Mouse (Mus musculus): ENCODE data around the gene Nr1h5. TPM values are rescaled to one million over a fixed set of nuclear protein-coding genes. Genes with fewer than 3 reads are reported as not detected.

The Nr1h5 gene
- 0.16 and 5.2 TPM in 2 replicates for polyA plus RNA-seq (2016; fragmentation: Nextera tagmentation; extraction: Ambion mirVana)

GRCm38 (mm10) chr3:102964033-102964432, at the start of gene Nr1h5:
Gene Nr1h5, minus strand, starts transcription at chr3:102964133.
- 13% methylated on average over 3 of the region's 3 CpGs for WGBS
- Histone ChIP-seq H3K4me1 (peaks cover 10% of the 10 kb centered on the region; the same call in 1 of the 2 replicates), H3K4me3 (no peak within 1 kb of the TSS), H3K27ac (no peak within 1 kb of the TSS), H3K27me3 (ENCODE audit: insufficient read depth, poor library complexity, severe bottlenecking) (no peaks in the 10 kb centered on the region), H3K9me3 (no peaks in the 10 kb centered on the region), H3K36me3 (no peaks in the 10 kb centered on the region)
- no peak for DNase-seq (ENCODE audit: low spot score)

DNA sequence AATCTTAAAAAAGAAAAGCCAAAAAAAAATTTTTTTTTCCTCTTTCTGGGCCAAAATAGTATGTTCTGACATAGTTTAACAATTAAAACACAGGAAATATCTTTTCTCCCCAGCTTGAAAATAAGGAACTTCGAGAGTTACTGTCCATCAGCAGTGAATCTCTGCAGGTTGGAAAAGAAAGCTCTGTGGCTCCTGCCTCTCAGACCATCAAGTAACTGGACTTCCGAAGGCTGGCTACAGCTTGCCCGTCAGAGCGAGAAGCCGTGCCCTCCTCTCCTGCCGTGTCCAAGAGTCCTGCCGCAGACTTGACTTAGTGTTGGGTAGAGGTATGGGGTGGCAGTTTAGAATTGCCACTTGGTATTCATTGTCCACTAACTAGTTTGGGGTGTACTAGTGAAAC, 37.7 kb upstream of the Nr1h5 start:
- DNase-seq (ENCODE audit: low spot score) = peak; percentile 61

GRCm38 (mm10) chr3:102997591-102997990, 33.7 kb upstream of the Nr1h5 start:
- no peaks in the 10 kb centered on the region for H3K9me3 ChIP-seq
- no peaks in the 10 kb centered on the region for H3K27me3 ChIP-seq (ENCODE audit: insufficient read depth, poor library complexity, severe bottlenecking)
- 89% methylated on average over 3 of the region's 3 CpGs for WGBS
- H3K4me3 ChIP-seq = no peak overlapping the region
- H3K4me1 ChIP-seq = peaks cover 8% of the 10 kb centered on the region
- H3K27ac ChIP-seq = no peak overlapping the region
- DNase-seq (ENCODE audit: low spot score) = no peak
- peaks cover 44% of the 10 kb centered on the region for H3K36me3 ChIP-seq

More for the DNA sequence above, 37.7 kb upstream of the Nr1h5 start:
- Histone ChIP-seq H3K4me1 (peaks cover 5% of the 10 kb centered on the region), H3K27ac (no peak overlapping the region), H3K9me3 (no peaks in the 10 kb centered on the region), H3K27me3 (ENCODE audit: insufficient read depth, poor library complexity, severe bottlenecking) (no peaks in the 10 kb centered on the region), H3K36me3 (peaks cover 65% of the 10 kb centered on the region), H3K4me3 (no peak overlapping the region)
- WGBS = 94% methylated on average over 7 of the region's 7 CpGs

DNA sequence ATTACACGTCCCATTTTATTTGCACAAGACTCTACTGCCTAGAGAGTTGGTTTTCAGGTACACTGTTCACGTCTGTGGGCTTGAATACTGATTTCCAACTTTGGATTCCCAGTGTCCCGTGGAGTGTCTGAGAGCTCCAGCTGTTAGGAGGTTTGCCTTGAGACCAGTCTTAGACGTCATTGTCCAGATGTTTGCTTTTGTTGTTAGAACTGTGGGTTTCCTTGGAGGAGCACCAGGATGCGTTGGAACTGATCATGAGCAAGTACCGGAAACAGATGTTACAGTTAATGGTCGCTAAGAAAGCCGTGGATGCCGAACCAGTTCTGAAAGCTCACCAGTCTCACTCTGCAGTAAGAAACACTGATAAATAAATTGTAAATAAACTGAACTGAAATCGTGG, 33.1 kb upstream of the Nr1h5 start:
- Histone ChIP-seq H3K4me1 (peaks cover 8% of the 10 kb centered on the region), H3K4me3 (no peak overlapping the region), H3K9me3 (no peaks in the 10 kb centered on the region), H3K27me3 (ENCODE audit: insufficient read depth, poor library complexity, severe bottlenecking) (no peaks in the 10 kb centered on the region), H3K27ac (no peak overlapping the region), H3K36me3 (peaks cover 38% of the 10 kb centered on the region)
- DNase-seq (ENCODE audit: low spot score) = no peak
- 78% methylated on average over 10 of the region's 10 CpGs for WGBS

GRCm38 (mm10) chr3:102995605-102996321, 31.8 kb upstream of the Nr1h5 start, which contains the start of gene Sike1:
Gene Sike1, plus strand, starts transcription at chr3:102995708.
- Histone ChIP-seq H3K27ac (peak within 1 kb of the TSS; percentile 98), H3K4me3 (peak within 1 kb of the TSS; percentile 80), H3K9me3 (no peaks in the 10 kb centered on the region), H3K36me3 (peaks cover 28% of the 10 kb centered on the region), H3K4me1 (peaks cover 8% of the 10 kb centered on the region), H3K27me3 (ENCODE audit: insufficient read depth, poor library complexity, severe bottlenecking) (no peaks in the 10 kb centered on the region)
- peak; percentile 97 for DNase-seq (ENCODE audit: low spot score)
- under 1% methylated on average over 60 of the region's 60 CpGs for WGBS

- 51% methylated on average over 7 of the region's 7 CpGs for WGBS
- no peaks in the 10 kb centered on the region for H3K27me3 ChIP-seq (ENCODE audit: insufficient read depth, poor library complexity, severe bottlenecking)
- H3K9me3 ChIP-seq = no peaks in the 10 kb centered on the region
- no peak for DNase-seq (ENCODE audit: low spot score)
- H3K4me3 ChIP-seq = peak overlapping the region; percentile 80
- peaks cover 8% of the 10 kb centered on the region for H3K4me1 ChIP-seq
- H3K36me3 ChIP-seq = peaks cover 23% of the 10 kb centered on the region
- H3K27ac ChIP-seq = peak overlapping the region; percentile 98
These were observed 31.3 kb upstream of the Nr1h5 start for GRCm38 (mm10) chr3:102995233-102995604.

DNA sequence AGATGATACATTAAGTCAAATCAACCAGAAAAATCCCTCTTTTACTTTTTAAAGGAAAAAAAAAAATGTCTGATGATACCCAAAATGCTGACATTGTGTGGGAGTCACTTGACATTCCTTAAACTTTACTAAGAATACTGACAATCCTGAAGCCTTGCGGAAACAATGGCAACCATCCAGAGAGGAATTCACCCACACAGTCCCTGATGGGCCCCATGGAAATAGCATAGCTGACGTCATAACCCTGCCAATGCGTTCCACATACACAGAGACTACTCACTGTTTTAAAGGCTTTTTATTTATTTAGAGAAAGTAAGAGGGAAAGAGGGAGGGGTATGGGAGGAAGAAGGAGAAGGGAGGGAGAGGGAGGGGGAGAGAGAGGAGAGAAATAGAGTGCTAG, 29.0 kb upstream of the Nr1h5 start:
- 50% methylated on average over 3 of the region's 3 CpGs for WGBS
- peak; percentile 72 for DNase-seq (ENCODE audit: low spot score)
- H3K4me3 ChIP-seq = no peak overlapping the region

GRCm38 (mm10) chr3:102991041-102991440, 27.1 kb upstream of the Nr1h5 start:
- Histone ChIP-seq H3K4me3 (no peak overlapping the region), H3K4me1 (peaks cover 3% of the 10 kb centered on the region; the same call in 1 of the 2 replicates), H3K27ac (no peak overlapping the region), H3K9me3 (no peaks in the 10 kb centered on the region), H3K27me3 (ENCODE audit: insufficient read depth, poor library complexity, severe bottlenecking) (no peaks in the 10 kb centered on the region), H3K36me3 (no peaks in the 10 kb centered on the region)
- 63% methylated on average over 8 of the region's 8 CpGs for WGBS
- no peak for DNase-seq (ENCODE audit: low spot score)

More for the DNA sequence above, 29.0 kb upstream of the Nr1h5 start:
- no peaks in the 10 kb centered on the region for H3K9me3 ChIP-seq
- H3K36me3 ChIP-seq = 0 out of 2 replicates have a peak, but pooled peaks cover under 1% of the 10 kb centered on the region
- H3K27ac ChIP-seq = no peak overlapping the region
- H3K27me3 ChIP-seq (ENCODE audit: insufficient read depth, poor library complexity, severe bottlenecking) = no peaks in the 10 kb centered on the region
- peaks cover 8% of the 10 kb centered on the region for H3K4me1 ChIP-seq

DNA sequence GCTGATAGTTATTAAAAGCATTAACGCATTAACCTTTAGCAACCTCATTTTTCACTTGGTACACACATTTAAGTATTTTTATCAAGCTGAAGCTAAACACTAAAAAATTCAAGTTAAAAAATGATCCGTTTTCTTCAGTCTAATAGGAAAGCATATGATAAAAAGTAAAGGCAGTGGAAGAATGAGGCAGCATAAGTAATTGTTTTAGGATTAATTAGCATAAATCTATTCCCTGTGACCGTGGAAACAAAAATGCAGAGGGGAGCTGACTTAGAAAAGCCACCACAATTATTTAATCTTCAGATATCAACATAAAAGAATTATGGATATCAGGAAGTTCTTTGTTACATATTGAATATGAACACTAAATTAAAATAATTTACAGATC, 16.4 kb upstream of the Nr1h5 start:
- Histone ChIP-seq H3K27ac (no peak overlapping the region), H3K4me3 (no peak overlapping the region), H3K27me3 (ENCODE audit: insufficient read depth, poor library complexity, severe bottlenecking) (no peaks in the 10 kb centered on the region), H3K36me3 (no peaks in the 10 kb centered on the region), H3K9me3 (no peaks in the 10 kb centered on the region), H3K4me1 (peaks cover 6% of the 10 kb centered on the region; the same call in 1 of the 2 replicates)
- WGBS = 66% methylated on average over 3 of the region's 3 CpGs
- DNase-seq (ENCODE audit: low spot score) = no peak

GRCm38 (mm10) chr3:102979550-102980348, 15.8 kb upstream of the Nr1h5 start:
- DNase-seq (ENCODE audit: low spot score) = no peak
- no peaks in the 10 kb centered on the region for H3K9me3 ChIP-seq

DNA sequence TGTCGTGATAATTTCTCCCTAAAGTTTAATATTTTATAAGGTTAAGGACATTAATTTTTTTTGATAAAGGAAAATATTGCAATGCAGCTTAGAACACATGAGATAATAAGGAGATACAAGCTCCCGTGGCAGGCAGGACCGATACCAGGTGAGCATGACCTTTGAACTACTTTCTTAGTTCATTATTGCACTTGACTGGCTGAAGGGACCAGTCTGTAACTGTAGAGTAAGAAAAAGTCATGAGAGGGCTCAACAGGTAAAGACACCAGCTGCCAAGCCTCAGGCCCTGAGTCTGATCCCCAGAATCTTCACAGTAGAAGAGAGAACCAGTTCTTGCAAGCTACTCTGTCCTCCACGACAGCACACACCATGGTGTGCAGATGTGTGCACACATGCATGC, 13.0 kb upstream of the Nr1h5 start:
- Histone ChIP-seq H3K9me3 (no peaks in the 10 kb centered on the region), H3K36me3 (no peaks in the 10 kb centered on the region), H3K27ac (no peak overlapping the region), H3K27me3 (ENCODE audit: insufficient read depth, poor library complexity, severe bottlenecking) (no peaks in the 10 kb centered on the region), H3K4me3 (no peak overlapping the region), H3K4me1 (peaks cover 6% of the 10 kb centered on the region; the same call in 1 of the 2 replicates)
- WGBS = 84% methylated on average over 4 of the region's 4 CpGs
- no peak for DNase-seq (ENCODE audit: low spot score)

More at GRCm38 (mm10) chr3:102979550-102980348, 15.8 kb upstream of the Nr1h5 start:
- Histone ChIP-seq H3K4me1 (peaks cover 6% of the 10 kb centered on the region; the same call in 1 of the 2 replicates), H3K27me3 (ENCODE audit: insufficient read depth, poor library complexity, severe bottlenecking) (no peaks in the 10 kb centered on the region), H3K36me3 (no peaks in the 10 kb centered on the region), H3K27ac (no peak overlapping the region), H3K4me3 (0 out of 2 replicates have a peak overlapping the region, but pooled peaks have one; percentile 12)
- 42% methylated on average over 10 of the region's 10 CpGs for WGBS

DNA sequence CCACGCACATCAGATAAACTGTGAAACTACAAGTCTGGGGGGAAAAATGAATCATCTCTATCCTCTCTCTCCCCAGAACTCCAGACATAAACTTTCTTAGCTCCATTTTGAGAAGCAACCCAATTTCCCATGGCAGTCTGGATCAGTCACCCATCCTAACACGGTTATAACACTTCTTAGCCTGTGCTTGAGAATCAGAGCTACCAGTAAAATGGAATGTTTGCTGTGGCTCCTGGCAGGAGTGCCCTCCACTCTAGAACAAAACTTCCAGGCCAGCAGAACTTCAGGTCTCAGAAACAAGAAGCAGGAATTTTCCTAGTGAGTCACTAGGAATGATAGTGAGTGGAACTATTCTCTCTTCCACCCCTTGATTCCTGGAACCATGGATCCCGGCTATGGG, 6.6 kb upstream of the Nr1h5 start:
- Histone ChIP-seq H3K36me3 (no peaks in the 10 kb centered on the region), H3K9me3 (no peaks in the 10 kb centered on the region), H3K4me1 (peaks cover 3% of the 10 kb centered on the region; the same call in 1 of the 2 replicates), H3K4me3 (no peak overlapping the region), H3K27ac (no peak overlapping the region), H3K27me3 (ENCODE audit: insufficient read depth, poor library complexity, severe bottlenecking) (no peaks in the 10 kb centered on the region)
- no peak for DNase-seq (ENCODE audit: low spot score)
- 83% methylated on average over 3 of the region's 3 CpGs for WGBS

DNA sequence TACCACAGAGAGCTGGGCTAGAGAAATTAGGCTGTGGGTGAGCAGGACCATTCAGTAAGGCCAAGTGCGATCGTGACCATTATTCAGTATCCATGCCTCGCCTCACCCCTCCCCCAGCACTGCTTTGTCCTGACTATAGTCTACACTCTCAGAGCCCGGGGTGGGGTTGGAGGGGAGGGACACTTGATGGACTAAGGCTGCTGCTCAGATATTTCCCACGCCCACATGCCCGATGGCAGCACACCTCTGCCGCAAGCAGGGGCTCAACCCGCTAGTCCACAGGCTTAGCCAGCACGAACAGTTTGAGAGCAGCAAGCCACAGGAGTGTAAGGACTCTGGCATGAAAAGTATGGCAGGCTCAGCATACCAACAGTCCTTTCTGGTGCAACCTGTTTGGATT, 6.1 kb upstream of the Nr1h5 start:
- H3K27ac ChIP-seq = no peak overlapping the region
- H3K36me3 ChIP-seq = no peaks in the 10 kb centered on the region
- H3K4me1 ChIP-seq = peaks cover 3% of the 10 kb centered on the region; the same call in 1 of the 2 replicates
- H3K27me3 ChIP-seq (ENCODE audit: insufficient read depth, poor library complexity, severe bottlenecking) = no peaks in the 10 kb centered on the region
- WGBS = 78% methylated on average over 9 of the region's 9 CpGs
- no peak for DNase-seq (ENCODE audit: low spot score)
- no peaks in the 10 kb centered on the region for H3K9me3 ChIP-seq
- no peak overlapping the region for H3K4me3 ChIP-seq

Measured in heart, embryonic 10.5 days (tissue).